Mouse (Mus musculus) kidney, embryonic 15.5 days (tissue): ENCODE measurements at regions not wholly inside any gene's neighbourhood (a gene's known extent, or its start where the extent isn't known, plus 50 kb on each side); places are given as distances from the start of the nearest gene placed in this dataset.

Source experiments
- ATAC-seq: fragments of 200-750 bp; cut with Nextera tagmentation; replicated peaks from 2 replicates; pipeline ENCODE4 v1.8.0; 2017; ENCODE audit warnings: moderate TSS enrichment; ENCODE audit not compliant: low FRiP score
- H3K27ac ChIP-seq: fragments of 300-500 bp; sonication (generic); 2 replicates; pipeline ENCODE4 v1.5.1; 2015; ENCODE audit warnings: mild to moderate bottlenecking, inconsistent platforms
- H3K27me3 ChIP-seq: fragments of 300-500 bp; sonication (generic); 2 replicates; pipeline ENCODE4 v1.6.1; 2015; ENCODE audit warnings: inconsistent platforms
- H3K36me3 ChIP-seq: fragments of 300-500 bp; sonication (generic); 2 replicates; pipeline ENCODE4 v1.6.1; 2015; ENCODE audit warnings: inconsistent platforms
- H3K4me1 ChIP-seq: fragments of 300-500 bp; sonication (generic); 2 replicates; pipeline ENCODE4 v1.6.1; 2015; ENCODE audit warnings: inconsistent platforms
- H3K4me2 ChIP-seq: fragments of 300-500 bp; sonication (generic); 2 replicates; pipeline ENCODE4 v1.6.1; 2015; ENCODE audit warnings: moderate library complexity, mild to moderate bottlenecking, inconsistent platforms
- H3K4me3 ChIP-seq: fragments of 300-500 bp; sonication (generic); replicated peaks from 2 replicates; pipeline ENCODE4 v1.5.1; 2015; ENCODE audit warnings: mild to moderate bottlenecking, inconsistent platforms
- H3K9ac ChIP-seq: fragments of 300-500 bp; sonication (generic); 2 replicates; pipeline ENCODE4 v1.6.1; 2015; ENCODE audit warnings: mild to moderate bottlenecking, inconsistent platforms
- H3K9me3 ChIP-seq: fragments of 300-500 bp; sonication (generic); replicated peaks from 2 replicates; pipeline ENCODE4 v1.6.1; 2016; ENCODE audit warnings: inconsistent platforms
- WGBS: fragments of 180-500 bp; shearing (Covaris S2); methylation state at CpG from one replicate; pipeline ENCODE4 v1.1.7; 2015; ENCODE audit warnings: mixed read lengths; 5-methylcytosine and 5-hydroxymethylcytosine counted together

GRCm38 (mm10) chr14:31947246-31947645 is 81.5 kb upstream of the Galnt15 start:
- H3K9me3 ChIP-seq = no peaks in the 10 kb centered on the region

GRCm38 (mm10) chr14:31951894-31952293 is 76.9 kb upstream of the Galnt15 start:
- Histone ChIP-seq H3K27ac (no peak overlapping the region), H3K9me3 (no peaks in the 10 kb centered on the region), H3K27me3 (no peaks in the 10 kb centered on the region), H3K4me2 (no peak overlapping the region), H3K36me3 (no peaks in the 10 kb centered on the region), H3K9ac (no peak overlapping the region), H3K4me3 (no peak overlapping the region), H3K4me1 (no peaks in the 10 kb centered on the region)
- 72% methylated on average over 3 of the region's 3 CpGs for WGBS
- no peak for ATAC-seq

More at GRCm38 (mm10) chr14:31947246-31947645, 81.5 kb upstream of the Galnt15 start:
- Histone ChIP-seq H3K4me2 (no peak overlapping the region), H3K4me1 (no peaks in the 10 kb centered on the region), H3K4me3 (no peak overlapping the region), H3K27me3 (no peaks in the 10 kb centered on the region), H3K36me3 (no peaks in the 10 kb centered on the region), H3K27ac (no peak overlapping the region), H3K9ac (no peak overlapping the region)
- no peak for ATAC-seq
- WGBS = 53% methylated on average over 7 of the region's 7 CpGs

GRCm38 (mm10) chr14:31953783-31954182 is 75.0 kb upstream of the Galnt15 start:
- no peak for ATAC-seq
- Histone ChIP-seq H3K4me2 (no peak overlapping the region), H3K27me3 (no peaks in the 10 kb centered on the region), H3K36me3 (no peaks in the 10 kb centered on the region), H3K4me3 (no peak overlapping the region), H3K4me1 (no peaks in the 10 kb centered on the region), H3K9me3 (no peaks in the 10 kb centered on the region), H3K9ac (no peak overlapping the region), H3K27ac (no peak overlapping the region)
- WGBS = 83% methylated on average over 4 of the region's 4 CpGs

DNA sequence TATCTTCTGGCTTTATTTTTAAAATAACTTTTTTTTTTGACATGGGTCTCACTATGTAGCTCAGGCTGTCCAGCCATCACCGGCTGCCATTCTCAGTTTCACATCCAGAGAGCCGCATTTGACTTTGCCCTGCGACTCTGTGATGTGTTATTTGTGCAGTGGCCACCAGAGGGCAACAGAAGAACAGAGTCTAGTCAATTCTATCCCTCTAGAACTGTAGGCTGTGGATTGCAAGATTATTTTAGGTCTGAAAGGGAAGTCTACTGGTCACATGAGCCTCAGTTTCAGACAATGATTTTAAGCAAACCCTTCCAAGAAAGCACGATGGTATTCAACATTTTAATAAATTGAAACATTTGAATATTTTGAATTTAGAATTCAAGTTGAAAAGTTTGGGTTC is 73.8 kb upstream of the Galnt15 start:
- H3K4me3 ChIP-seq = no peak overlapping the region

DNA sequence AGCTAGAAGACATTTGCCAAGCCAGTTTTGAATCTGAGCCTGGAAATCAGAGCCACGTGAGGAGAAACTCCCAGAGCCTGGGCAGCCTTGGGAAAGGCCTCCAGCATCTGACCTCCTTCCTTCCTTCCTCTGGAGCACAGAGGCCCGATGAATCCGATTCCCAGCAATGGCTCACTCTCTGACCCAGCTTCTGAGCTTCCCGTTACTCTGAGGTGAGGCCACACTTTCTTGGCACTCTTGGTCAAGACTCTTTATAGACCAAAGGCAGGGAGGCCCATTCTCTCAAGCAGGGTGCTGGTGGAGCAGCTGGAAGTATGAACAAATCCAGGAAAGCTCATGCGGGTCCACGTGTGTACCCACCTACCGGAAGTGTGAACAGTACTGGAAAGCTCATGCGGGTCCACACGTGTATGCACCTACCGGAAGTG is 71.6 kb upstream of the Galnt15 start:
- WGBS = 86% methylated on average over 10 of the region's 10 CpGs
- H3K9ac ChIP-seq = no peak overlapping the region
- H3K4me3 ChIP-seq = no peak overlapping the region
- no peaks in the 10 kb centered on the region for H3K4me1 ChIP-seq
- H3K4me2 ChIP-seq = no peak overlapping the region
- H3K27me3 ChIP-seq = no peaks in the 10 kb centered on the region
- no peak overlapping the region for H3K27ac ChIP-seq
- no peaks in the 10 kb centered on the region for H3K9me3 ChIP-seq
- ATAC-seq = no peak
- no peaks in the 10 kb centered on the region for H3K36me3 ChIP-seq

More for the DNA sequence above, 73.8 kb upstream of the Galnt15 start:
- Histone ChIP-seq H3K36me3 (no peaks in the 10 kb centered on the region), H3K27me3 (no peaks in the 10 kb centered on the region), H3K9ac (no peak overlapping the region), H3K4me2 (no peak overlapping the region), H3K4me1 (no peaks in the 10 kb centered on the region), H3K9me3 (no peaks in the 10 kb centered on the region), H3K27ac (no peak overlapping the region)
- ATAC-seq = no peak
- 4% methylated on average over 4 of the region's 4 CpGs for WGBS

- WGBS = 83% methylated on average over 9 of the region's 9 CpGs
- no peak overlapping the region for H3K4me2 ChIP-seq
- no peak overlapping the region for H3K4me3 ChIP-seq
- H3K4me1 ChIP-seq = peaks cover 6% of the 10 kb centered on the region; the same call in 1 of the 2 replicates
- no peaks in the 10 kb centered on the region for H3K9me3 ChIP-seq
- ATAC-seq = no peak
- no peaks in the 10 kb centered on the region for H3K27me3 ChIP-seq
- H3K36me3 ChIP-seq = no peaks in the 10 kb centered on the region
- H3K27ac ChIP-seq = no peak overlapping the region
- H3K9ac ChIP-seq = no peak overlapping the region
These were observed 68.5 kb upstream of the Galnt15 start for GRCm38 (mm10) chr14:31960201-31960854.

DNA sequence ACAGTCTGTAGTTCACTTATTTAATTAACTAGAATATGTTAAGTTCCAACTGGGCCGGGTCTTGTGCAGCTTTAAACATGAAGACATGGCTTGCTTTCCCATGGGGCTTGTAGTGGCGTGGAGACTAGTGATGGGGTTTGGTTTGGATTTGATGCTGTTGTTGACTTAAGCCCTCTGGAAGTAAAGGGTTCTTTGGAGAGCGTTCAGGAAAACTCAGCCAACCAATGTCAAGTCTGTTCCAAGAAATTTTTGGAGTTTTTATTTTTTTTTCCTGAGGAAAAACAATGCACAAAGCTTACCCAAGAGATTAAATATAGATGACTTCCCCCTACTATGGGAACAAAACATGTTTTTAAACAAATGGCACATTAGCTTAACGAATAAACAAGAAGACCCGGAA is 67.3 kb upstream of the Galnt15 start:
- Histone ChIP-seq H3K27me3 (no peaks in the 10 kb centered on the region), H3K36me3 (no peaks in the 10 kb centered on the region), H3K27ac (no peak overlapping the region), H3K9ac (no peak overlapping the region), H3K4me1 (peaks cover 6% of the 10 kb centered on the region; the same call in 1 of the 2 replicates), H3K4me2 (no peak overlapping the region), H3K4me3 (no peak overlapping the region), H3K9me3 (no peaks in the 10 kb centered on the region)
- ATAC-seq = no peak
- 73% methylated on average over 5 of the region's 5 CpGs for WGBS

DNA sequence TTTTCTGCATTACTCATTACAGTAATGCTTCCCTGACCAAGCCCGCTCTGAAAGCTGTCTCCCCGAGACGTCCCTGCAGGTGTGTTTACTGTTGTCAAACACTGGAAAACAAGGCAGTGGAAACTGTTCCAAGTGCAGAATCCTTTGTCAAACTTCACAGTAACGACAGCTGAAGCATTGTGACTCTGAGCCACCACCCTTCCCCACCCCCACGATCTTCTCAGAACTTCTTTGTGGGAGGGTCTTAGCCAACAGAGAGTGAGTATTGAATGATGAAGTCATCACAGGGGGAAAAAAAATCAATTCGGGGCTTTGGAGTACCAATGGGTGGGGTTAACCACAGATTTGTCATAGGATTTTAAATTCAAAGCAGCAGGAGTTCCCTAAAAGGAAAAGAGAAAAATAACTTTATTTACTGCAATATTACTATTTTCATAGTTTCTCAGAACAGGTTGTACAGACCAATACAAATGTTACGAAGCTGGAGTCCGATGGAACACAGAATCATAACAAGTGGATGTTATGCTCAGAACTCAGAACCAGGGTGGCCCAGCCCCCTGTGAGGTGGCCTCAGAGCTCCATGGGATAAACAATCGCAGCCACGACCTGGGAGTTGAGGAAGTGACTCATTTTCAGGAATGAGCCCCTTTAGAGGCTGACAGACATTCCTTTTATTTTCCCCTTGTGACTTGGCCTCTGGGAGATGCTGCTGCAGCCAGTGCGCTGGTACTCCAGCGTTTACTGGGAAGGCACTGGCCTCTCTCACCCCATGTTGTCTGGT is 65.5 kb upstream of the Galnt15 start:
- Histone ChIP-seq H3K4me3 (no peak overlapping the region), H3K9me3 (no peaks in the 10 kb centered on the region), H3K36me3 (no peaks in the 10 kb centered on the region), H3K27me3 (no peaks in the 10 kb centered on the region), H3K4me1 (peaks cover 6% of the 10 kb centered on the region; the same call in 1 of the 2 replicates), H3K27ac (no peak overlapping the region), H3K4me2 (no peak overlapping the region), H3K9ac (no peak overlapping the region)
- WGBS = 58% methylated on average over 12 of the region's 12 CpGs
- ATAC-seq = no peak

DNA sequence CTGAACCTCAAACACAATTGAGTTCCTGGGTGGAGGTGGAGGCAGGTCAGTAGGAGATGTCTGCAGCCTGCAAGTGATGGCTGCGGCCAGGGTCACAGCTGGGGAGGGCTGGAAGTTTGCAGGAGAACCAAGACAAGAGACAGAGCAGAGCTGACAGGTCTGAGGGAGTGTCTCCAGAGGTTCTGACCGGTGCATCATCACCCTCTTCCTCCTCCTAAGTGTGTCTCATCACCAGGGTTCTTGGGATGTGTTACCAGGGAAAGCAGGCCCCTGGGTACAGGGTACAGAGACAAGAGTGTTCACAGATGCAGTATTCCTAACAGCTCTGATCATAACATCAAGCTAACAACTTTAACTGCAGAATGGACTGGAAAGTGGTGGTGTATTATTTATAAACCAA is 64.7 kb upstream of the Galnt15 start:
- WGBS = 54% methylated on average over 2 of the region's 2 CpGs
- peaks cover 6% of the 10 kb centered on the region; the same call in 1 of the 2 replicates for H3K4me1 ChIP-seq
- H3K9me3 ChIP-seq = no peaks in the 10 kb centered on the region
- no peak overlapping the region for H3K4me2 ChIP-seq
- no peaks in the 10 kb centered on the region for H3K36me3 ChIP-seq
- no peak overlapping the region for H3K9ac ChIP-seq
- no peak for ATAC-seq
- H3K27ac ChIP-seq = no peak overlapping the region
- no peak overlapping the region for H3K4me3 ChIP-seq
- no peaks in the 10 kb centered on the region for H3K27me3 ChIP-seq

GRCm38 (mm10) chr14:31964831-31965230 is 64.0 kb upstream of the Galnt15 start:
- Histone ChIP-seq H3K4me3 (no peak overlapping the region), H3K9ac (no peak overlapping the region), H3K9me3 (no peaks in the 10 kb centered on the region), H3K27me3 (no peaks in the 10 kb centered on the region), H3K4me1 (peaks cover 6% of the 10 kb centered on the region; the same call in 1 of the 2 replicates), H3K4me2 (no peak overlapping the region), H3K27ac (no peak overlapping the region), H3K36me3 (no peaks in the 10 kb centered on the region)
- no peak for ATAC-seq
- 81% methylated on average over 4 of the region's 4 CpGs for WGBS

- H3K4me1 ChIP-seq = no peaks in the 10 kb centered on the region
- no peaks in the 10 kb centered on the region for H3K9me3 ChIP-seq
- ATAC-seq = no peak
- H3K36me3 ChIP-seq = no peaks in the 10 kb centered on the region
- 87% methylated on average over 4 of the region's 4 CpGs for WGBS
- no peak overlapping the region for H3K9ac ChIP-seq
- H3K27me3 ChIP-seq = no peaks in the 10 kb centered on the region
- H3K4me3 ChIP-seq = no peak overlapping the region
- H3K27ac ChIP-seq = no peak overlapping the region
- no peak overlapping the region for H3K4me2 ChIP-seq
These were observed 59.3 kb upstream of the Galnt15 start for GRCm38 (mm10) chr14:31969531-31969930.

- no peak overlapping the region for H3K4me2 ChIP-seq
- H3K9me3 ChIP-seq = no peaks in the 10 kb centered on the region
- WGBS = 82% methylated on average over 3 of the region's 3 CpGs
- no peak overlapping the region for H3K27ac ChIP-seq
- no peak overlapping the region for H3K4me3 ChIP-seq
- H3K27me3 ChIP-seq = no peaks in the 10 kb centered on the region
- no peak overlapping the region for H3K9ac ChIP-seq
- no peaks in the 10 kb centered on the region for H3K4me1 ChIP-seq
- no peaks in the 10 kb centered on the region for H3K36me3 ChIP-seq
- ATAC-seq = no peak
These were observed 58.5 kb upstream of the Galnt15 start for GRCm38 (mm10) chr14:31970245-31970830.
